Mouse (Mus musculus) cortical plate, adult 2 months (tissue): ENCODE data around the gene Filip1l.

Experiments used
- CTCF ChIP-seq: fragments of 200-500 bp; IDR thresholded peaks from 2 replicates; pipeline ENCODE4 v1.5.1; 2011; ENCODE audit warnings: mild to moderate bottlenecking, control low read depth, low read length; ENCODE audit not compliant: insufficient read depth; ENCODE audit errors: extremely low read depth
- POLR2A ChIP-seq: fragments of 200-500 bp; IDR thresholded peaks from 2 replicates; pipeline ENCODE4 v1.6.1; 2011; ENCODE audit warnings: mild to moderate bottlenecking, low read length, control low read depth; ENCODE audit not compliant: insufficient read depth; ENCODE audit errors: extremely low read depth

GRCm38 (mm10) chr16:57317127-57317526, 35.8 kb upstream of the Filip1l start:
- TF ChIP-seq POLR2A (no peak), CTCF (no peak)
